Mouse (Mus musculus) heart, postnatal 4 days (tissue): ENCODE measurements around the gene 2310039H08Rik. TPM values are rescaled to one million over a fixed set of nuclear protein-coding genes. Genes with fewer than 3 reads are reported as not detected.

ENCODE experiments used
- DNase-seq: peaks from one replicate; pipeline ENCODE4 v3.0.0; 2021
- total RNA-seq, 2 experiments: library from RNA; stranded (reverse); gene quantifications; 2 replicates each; pipeline ENCODE4 v1.2.3; 2021

The 2310039H08Rik gene
- total RNA-seq, 2 experiments from 2014 or later, result 28.6 to 29.9 TPM

DNA sequence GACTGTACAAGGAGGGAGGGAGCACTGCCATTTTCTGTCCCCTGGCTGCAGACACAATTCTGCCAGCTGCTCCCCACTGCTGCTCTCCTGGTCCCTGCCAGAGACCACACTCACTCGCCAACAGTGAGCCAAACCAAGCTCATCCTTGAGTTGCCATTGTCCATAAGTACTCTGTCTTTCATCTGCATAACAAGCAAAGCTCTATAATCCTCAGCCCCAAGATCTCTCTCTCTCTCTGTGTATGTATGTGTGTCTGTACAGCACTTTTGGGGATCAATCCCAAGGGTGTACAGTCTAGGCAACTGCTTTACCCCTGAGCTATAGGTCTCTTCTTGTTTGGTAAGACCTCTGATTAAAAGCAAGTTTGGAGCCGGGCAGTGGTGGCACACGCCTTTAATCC is 38.2 kb downstream of the 2310039H08Rik start:
- DNase-seq, result no peak

GRCm38 (mm10) chr17:46812442-46812841 is 40.0 kb downstream of the 2310039H08Rik start:
- no peak for DNase-seq

GRCm38 (mm10) chr17:46813637-46814036 is 41.2 kb downstream of the 2310039H08Rik start:
- no peak for DNase-seq

- no peak for DNase-seq
Measured at GRCm38 (mm10) chr17:46814497-46814896, 42.1 kb downstream of the 2310039H08Rik start.

- DNase-seq, result no peak
Measured at GRCm38 (mm10) chr17:46816306-46816705, 43.9 kb downstream of the 2310039H08Rik start.

- no peak for DNase-seq
Measured at GRCm38 (mm10) chr17:46817734-46818158, 45.3 kb downstream of the 2310039H08Rik start.

- DNase-seq, result no peak
Measured at GRCm38 (mm10) chr17:46820628-46821027, 48.2 kb downstream of the 2310039H08Rik start.

Other genes with a start within 250 kb of the 2310039H08Rik start
- gene Cul9, start 226.2 kb upstream of the 2310039H08Rik start, total RNA-seq, result 10 to 100 TPM; 12.0 to 12.6 TPM
- 100 to 1,000 TPM; 184 to 210 TPM for gene Srf, start 216.5 kb upstream of the 2310039H08Rik start, total RNA-seq
- gene Ptk7, start 143.1 kb upstream of the 2310039H08Rik start, total RNA-seq, result 10 to 100 TPM; 34.8 to 36.2 TPM
- 10 to 100 TPM; 18.9 TPM for gene Klc4, start 126.6 kb upstream of the 2310039H08Rik start, total RNA-seq
- gene Mrpl2, start 126.4 kb upstream of the 2310039H08Rik start, total RNA-seq, result 100 to 1,000 TPM; 107 to 109 TPM
- 10 to 100 TPM; 65.5 to 66.6 TPM for gene Cul7, start 122.3 kb upstream of the 2310039H08Rik start, total RNA-seq
- gene Rrp36, start 98.3 kb upstream of the 2310039H08Rik start, total RNA-seq, result 10 to 100 TPM; 16.7 TPM
- 10 to 100 TPM; 62.9 to 66.8 TPM for gene Mea1, start 93.8 kb upstream of the 2310039H08Rik start, total RNA-seq
- gene Klhdc3, start 91.7 kb upstream of the 2310039H08Rik start, total RNA-seq, result 100 to 1,000 TPM; 138 to 140 TPM
- 10 to 100 TPM; 41.5 to 42.9 TPM for gene Ppp2r5d, start 67.5 kb upstream of the 2310039H08Rik start, total RNA-seq
- gene Pex6, start 61.2 kb upstream of the 2310039H08Rik start, total RNA-seq, result 10 to 100 TPM; 12.0 to 14.4 TPM
- under 1 TPM; 0.55 to 0.74 TPM for gene Gnmt, start 43.5 kb upstream of the 2310039H08Rik start, total RNA-seq
- 10 to 100 TPM; 29.4 to 29.7 TPM for gene Cnpy3, start 20.4 kb upstream of the 2310039H08Rik start, total RNA-seq
- gene Ptcra, start 8.9 kb upstream of the 2310039H08Rik start, total RNA-seq, result not detected
- 10 to 100 TPM; 69.6 to 71.9 TPM for gene Rpl7l1, start 10.0 kb downstream of the 2310039H08Rik start, total RNA-seq
- gene Bicral, start 85.8 kb downstream of the 2310039H08Rik start, total RNA-seq, result 10 to 100 TPM; 11.8 to 14.0 TPM
- gene Tbcc, start 118.0 kb downstream of the 2310039H08Rik start, total RNA-seq, result 10 to 100 TPM; 23.5 to 26.2 TPM
- not detected for gene Prph2, start 137.8 kb downstream of the 2310039H08Rik start, total RNA-seq
- gene Ubr2, start 237.9 kb downstream of the 2310039H08Rik start, total RNA-seq, result 10 to 100 TPM; 44.9 to 49.5 TPM